Mouse (Mus musculus) left cerebral cortex, postnatal 14 days (tissue): ENCODE measurements at regions not wholly inside any gene's neighbourhood (a gene's known extent, or its start where the extent isn't known, plus 50 kb on each side); places are given as distances from the start of the nearest gene placed in this dataset.
A peak's percentile ranks its signal among the peaks of the same experiment; 100 is the strongest.

ENCODE experiments used
- DNase-seq, 2 experiments: peaks; one replicate each; pipeline ENCODE4 v3.0.0; 2021 to 2022; ENCODE audit warnings: low spot score in 2 of 2, mixed read lengths in 1 of 2
- intact Hi-C: fragments of 180-260 bp; cut with DNase I; formaldehyde crosslinking; loops from one replicate; pipeline ENCODE4 v1.15.1; 2025

- peak; percentile 2 to 3 for DNase-seq
- intact Hi-C loops = no loop called here
Observed at GRCm38 (mm10) chr15:18685439-18685838, 133.3 kb upstream of the Cdh10 start.

DNA sequence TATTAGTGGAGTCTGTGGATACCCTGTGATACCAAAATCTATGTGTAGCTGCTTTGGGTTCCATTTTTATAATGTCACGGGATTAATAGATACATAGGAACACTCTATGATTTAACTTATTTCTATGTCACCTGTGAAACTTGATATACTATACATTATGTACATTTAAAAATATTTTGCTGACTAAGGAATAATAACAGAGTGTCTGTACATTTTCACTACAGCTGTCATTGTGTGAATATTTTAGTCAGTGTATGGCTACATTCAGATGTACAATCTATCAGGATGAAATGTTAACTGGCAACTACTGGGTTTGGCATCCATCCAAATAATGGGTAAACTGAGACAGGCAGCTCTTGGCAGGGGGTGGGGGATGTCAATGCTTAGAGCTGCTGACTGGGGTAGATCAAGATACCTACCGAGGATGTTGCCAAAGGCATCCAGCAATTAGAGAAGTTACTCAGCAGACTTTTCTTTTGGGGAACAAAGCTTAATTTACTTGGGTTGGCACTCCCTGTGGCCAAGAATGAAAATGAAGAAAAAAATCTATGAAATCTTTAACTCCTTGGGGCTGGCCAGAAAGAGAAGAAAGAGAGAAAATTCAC, 122.0 kb upstream of the Cdh10 start:
- intact Hi-C loops = no loop called here
- no peak for DNase-seq

GRCm38 (mm10) chr15:18744266-18744665, 74.5 kb upstream of the Cdh10 start:
- DNase-seq = peak in 1 of 2 experiments; percentile 14

GRCm38 (mm10) chr15:18748574-18749246, 70.0 kb upstream of the Cdh10 start:
- intact Hi-C loops = no loop called here
- DNase-seq = peak; percentile 7 to 22

More at GRCm38 (mm10) chr15:18744266-18744665, 74.5 kb upstream of the Cdh10 start:
- intact Hi-C loops = no loop called here
